Mouse (Mus musculus) C2C12 (cell line): ENCODE measurements around the gene Col2a1. TPM values are rescaled to one million over a fixed set of nuclear protein-coding genes. Genes with fewer than 3 reads are reported as not detected.

ENCODE experiments used
- H3K27me3 ChIP-seq: one replicate; pipeline ENCODE4 v1.6.1; 2011; ENCODE audit not compliant: control insufficient read depth, insufficient read depth, insufficient read length
- H3K36me3 ChIP-seq: one replicate; pipeline ENCODE4 v1.6.1; 2011; ENCODE audit not compliant: control insufficient read depth, insufficient read depth
- H3K4me3 ChIP-seq: one replicate; pipeline ENCODE4 v1.5.1; 2011; ENCODE audit warnings: mild to moderate bottlenecking, control low read depth; ENCODE audit not compliant: poor library complexity, insufficient read depth, severe bottlenecking
- H3K79me2 ChIP-seq: one replicate; pipeline ENCODE4 v1.6.1; 2011; ENCODE audit not compliant: control insufficient read depth, insufficient read depth
- H3K79me3 ChIP-seq: one replicate; pipeline ENCODE4 v1.6.1; 2011; ENCODE audit warnings: low read depth, control low read depth
- H3ac ChIP-seq: one replicate; pipeline ENCODE3; 2011; ENCODE audit warnings: low read depth; ENCODE audit not compliant: control insufficient read depth, insufficient read length
- CEBPB ChIP-seq: IDR thresholded peaks from one replicate; pipeline ENCODE4 v1.6.1; 2011; ENCODE audit warnings: low read depth, mild to moderate bottlenecking, control low read depth, moderate library complexity
- CTCF ChIP-seq: IDR thresholded peaks from one replicate; pipeline ENCODE4 v1.5.1; 2011; ENCODE audit not compliant: control insufficient read depth, insufficient read depth, insufficient read length
- FOSL1 ChIP-seq: IDR thresholded peaks from one replicate; pipeline ENCODE4 v1.8.0; 2011; ENCODE audit warnings: mild to moderate bottlenecking, low read length; ENCODE audit not compliant: poor library complexity, insufficient read depth, severe bottlenecking
- MAX ChIP-seq: IDR thresholded peaks from one replicate; pipeline ENCODE4 v1.6.1; 2011; ENCODE audit warnings: mild to moderate bottlenecking, control low read depth
- MYOD1 ChIP-seq: IDR thresholded peaks from one replicate; pipeline ENCODE4 v1.6.1; 2011; ENCODE audit warnings: low read depth; ENCODE audit not compliant: control insufficient read depth, insufficient read length
- MYOG ChIP-seq: IDR thresholded peaks from one replicate; pipeline ENCODE4 v1.6.1; 2011; ENCODE audit not compliant: control insufficient read depth, insufficient read length; ENCODE audit errors: extremely low read depth
- USF1 ChIP-seq: IDR thresholded peaks from one replicate; pipeline ENCODE4 v1.6.1; 2011; ENCODE audit warnings: low read depth, mild to moderate bottlenecking, control low read depth, moderate library complexity
- long read RNA-seq, 2 experiments: library from polyadenylated mRNA; unstranded; transcript quantifications; one replicate each; pipeline ENCODE4 v2.0.0; 2019 to 2020
- polyA plus RNA-seq: library from polyadenylated mRNA; unstranded; fragments of >200 nt; fragmentation: generic; extraction: Trizol; gene quantifications from one replicate; pipeline ENCODE4 v1.2.1, GENCODE M21; 2012; ENCODE audit warnings: missing spikeins

The Col2a1 gene
- 0.06 TPM for polyA plus RNA-seq
- long read RNA-seq, experiment 1: 0 reads
- long read RNA-seq, experiment 2: 0 reads

DNA sequence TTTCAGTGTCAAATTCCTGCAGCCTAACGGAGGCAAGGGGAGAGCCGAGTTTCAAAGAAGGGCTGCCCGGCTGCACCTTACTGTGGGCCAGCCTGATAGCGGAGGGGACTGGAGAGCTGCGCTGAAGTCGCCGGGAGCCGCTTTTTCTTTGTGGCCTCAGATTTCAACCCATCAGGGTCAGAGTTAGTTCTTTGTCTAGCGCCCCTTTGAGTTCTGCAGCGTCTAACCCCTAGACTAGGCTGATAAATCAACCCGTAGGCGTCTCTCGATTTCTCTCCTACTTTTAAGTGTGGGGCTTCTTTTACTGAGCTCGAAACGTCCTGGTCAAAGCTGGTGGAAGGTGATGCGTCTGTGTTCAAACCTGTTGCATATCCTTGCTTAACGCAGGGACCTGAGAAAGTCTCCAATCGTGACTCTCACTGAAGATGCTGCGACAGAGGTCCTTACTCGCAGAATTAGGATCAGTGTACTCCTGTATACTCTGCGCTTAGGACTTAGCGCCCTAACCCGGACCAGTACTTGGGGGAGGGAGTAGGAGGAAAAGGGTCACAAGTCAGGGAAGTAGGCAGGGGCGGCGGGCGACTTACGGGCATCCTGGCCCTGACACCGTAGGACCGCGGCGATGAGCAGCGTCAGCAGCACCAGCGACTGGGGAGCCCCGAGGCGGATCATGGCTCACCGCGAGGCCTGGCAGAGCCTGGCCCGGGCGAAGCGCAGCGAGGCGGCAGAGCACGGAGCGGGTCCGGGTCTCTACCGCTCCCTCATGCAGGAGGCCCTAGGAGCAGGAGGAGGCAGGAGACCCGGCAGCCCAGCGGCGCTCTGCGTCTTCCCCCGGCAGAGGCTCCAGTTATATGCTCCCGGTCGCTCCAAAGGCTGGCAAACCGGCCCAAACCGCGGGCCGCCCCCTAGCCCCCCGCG lies at the start of gene Col2a1:
Gene Col2a1 (minus strand): TSS at position 874 of the 918 bp plus-strand sequence.
- Histone ChIP-seq H3K79me3 (no peaks in the 10 kb centered on the region), H3K79me2 (no peaks in the 10 kb centered on the region), H3K4me3 (no peak within 1 kb of the TSS), H3K27me3 (peaks cover 92% of the 10 kb centered on the region), H3ac (no peak within 1 kb of the TSS), H3K36me3 (no peaks in the 10 kb centered on the region)
- TF ChIP-seq USF1 (no peak), FOSL1 (no peak), CEBPB (no peak), MYOG (no peak), MAX (no peak), CTCF (no peak), MYOD1 (no peak)

- no peak overlapping the region for H3ac ChIP-seq
Measured at GRCm38 (mm10) chr15:98051685-98052084, 47.2 kb upstream of the Col2a1 start.

DNA sequence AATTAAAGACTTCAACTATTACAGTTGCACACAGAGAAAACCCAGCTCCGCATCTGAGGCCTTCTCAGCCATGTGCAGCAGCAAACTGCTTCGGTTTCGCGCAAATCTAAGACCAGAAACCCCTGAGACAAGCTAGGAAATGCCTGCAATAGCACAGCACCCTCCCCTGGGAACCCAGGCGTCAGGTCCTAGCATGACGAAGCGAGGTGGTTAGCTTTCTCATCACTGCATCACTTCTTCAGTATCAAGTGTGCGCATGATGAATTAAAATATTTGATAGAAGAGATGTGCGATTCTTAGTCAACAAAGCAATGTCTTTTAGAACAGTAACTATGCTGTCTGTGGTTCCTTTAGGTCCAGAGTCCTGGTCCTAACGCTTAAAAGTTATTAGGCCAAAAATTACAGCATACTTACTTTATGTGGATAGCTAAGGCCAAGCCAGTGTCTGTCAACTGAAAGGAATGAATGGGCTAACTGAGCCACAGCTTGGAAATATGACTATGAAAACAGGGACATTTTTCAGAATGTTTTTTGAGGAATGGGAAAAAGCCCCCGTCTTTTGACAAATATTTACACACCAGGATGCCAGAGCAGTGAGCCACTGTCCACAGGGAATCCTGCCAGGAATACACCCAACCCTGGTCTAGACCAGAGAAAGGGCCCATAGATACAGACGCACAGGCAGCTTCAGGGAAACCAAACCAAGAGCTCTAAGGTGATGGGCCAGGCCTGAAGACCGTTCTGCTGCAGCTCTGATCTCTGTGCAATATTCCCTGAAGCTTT lies 44.6 kb upstream of the Col2a1 start:
- Histone ChIP-seq H3ac (peak overlapping the region; percentile 36), H3K36me3 (peaks cover 78% of the 10 kb centered on the region), H3K27me3 (no peaks in the 10 kb centered on the region), H3K79me3 (no peaks in the 10 kb centered on the region), H3K4me3 (no peak overlapping the region), H3K79me2 (no peaks in the 10 kb centered on the region)
- no peak for TF ChIP-seq CEBPB
- TF ChIP-seq FOSL1: peak; percentile 31
- TF ChIP-seq MAX: peak; percentile 84
- no peak for TF ChIP-seq USF1
- no peak for TF ChIP-seq MYOG
- no peak for TF ChIP-seq CTCF
- peak; percentile 59 for TF ChIP-seq MYOD1

More at GRCm38 (mm10) chr15:98051685-98052084, 47.2 kb upstream of the Col2a1 start:
- Histone ChIP-seq H3K27me3 (no peaks in the 10 kb centered on the region), H3K79me2 (no peaks in the 10 kb centered on the region), H3K79me3 (no peaks in the 10 kb centered on the region), H3K4me3 (no peak overlapping the region), H3K36me3 (peaks cover 75% of the 10 kb centered on the region)
- TF ChIP-seq MYOD1: no peak
- TF ChIP-seq CTCF: no peak
- TF ChIP-seq MYOG: no peak
- TF ChIP-seq CEBPB: no peak
- no peak for TF ChIP-seq USF1
- no peak for TF ChIP-seq FOSL1
- TF ChIP-seq MAX: no peak

DNA sequence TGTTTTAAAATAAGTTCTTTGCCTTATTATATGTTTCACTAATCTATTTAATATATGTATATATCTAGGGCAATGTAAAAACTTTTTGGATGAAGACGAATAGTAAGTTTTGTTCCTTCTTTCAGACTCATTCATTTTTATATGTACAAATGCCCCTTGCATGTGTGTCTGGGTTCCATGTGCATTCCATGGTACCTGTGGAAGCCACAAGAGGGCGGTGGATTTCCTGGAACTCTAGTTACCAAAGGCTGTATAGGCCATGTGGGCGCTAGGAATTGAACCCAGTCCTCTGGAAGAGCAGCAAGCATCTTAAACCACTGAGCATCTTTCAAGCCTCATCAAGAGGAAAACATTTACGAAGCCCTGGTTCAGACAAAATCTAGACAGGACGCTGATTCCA lies 39.9 kb upstream of the Col2a1 start:
- H3K79me3 ChIP-seq: no peaks in the 10 kb centered on the region
- H3K79me2 ChIP-seq: no peaks in the 10 kb centered on the region
- peaks cover 85% of the 10 kb centered on the region for H3K36me3 ChIP-seq
- no peaks in the 10 kb centered on the region for H3K27me3 ChIP-seq
- no peak for TF ChIP-seq MAX
- TF ChIP-seq CEBPB: no peak
- TF ChIP-seq MYOD1: no peak
- no peak for TF ChIP-seq CTCF
- TF ChIP-seq MYOG: no peak
- no peak for TF ChIP-seq USF1
- no peak for TF ChIP-seq FOSL1
- no peak overlapping the region for H3K4me3 ChIP-seq
- no peak overlapping the region for H3ac ChIP-seq

GRCm38 (mm10) chr15:98043967-98044366 lies 39.5 kb upstream of the Col2a1 start:
- TF ChIP-seq CEBPB (no peak), USF1 (no peak), MYOD1 (no peak), MAX (no peak)
- no peak overlapping the region for H3ac ChIP-seq
- no peak overlapping the region for H3K4me3 ChIP-seq
- H3K79me3 ChIP-seq: no peaks in the 10 kb centered on the region
- H3K36me3 ChIP-seq: peaks cover 88% of the 10 kb centered on the region
- no peaks in the 10 kb centered on the region for H3K79me2 ChIP-seq
- no peaks in the 10 kb centered on the region for H3K27me3 ChIP-seq
